Mouse (Mus musculus): Measurements from ENCODE around the gene Ugt1a8.
"Not testable (repeated sequence)": the region's sequence is repeated elsewhere in the genome, so short reads cannot be mapped to it uniquely, and the experiment has no call there.

The Ugt1a8 gene

DNA sequence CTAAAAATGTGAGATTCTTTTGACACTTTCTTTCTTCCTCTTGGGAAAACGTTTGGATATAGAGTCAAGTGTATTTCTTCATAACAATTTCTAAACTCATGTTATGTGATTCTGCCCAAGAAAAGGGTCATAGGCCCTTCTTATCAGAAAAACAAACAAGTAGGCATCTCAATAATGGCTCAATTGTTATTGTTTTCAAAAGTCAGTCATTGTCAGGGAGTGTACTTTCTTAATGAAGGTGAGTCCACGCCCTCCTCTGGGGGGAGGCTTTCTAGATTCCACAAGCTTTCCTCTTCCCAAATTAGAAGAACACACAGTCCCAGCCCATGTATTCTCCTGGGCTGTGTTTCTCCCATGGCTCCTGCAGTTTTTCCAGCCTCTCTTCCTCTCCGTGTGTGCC, at the start of gene Ugt1a8:
TSS of gene Ugt1a8 (plus strand) at position 301 of the 400 bp plus-strand sequence.
- no peak for DNase-seq (ENCODE audit: low read depth)

DNA sequence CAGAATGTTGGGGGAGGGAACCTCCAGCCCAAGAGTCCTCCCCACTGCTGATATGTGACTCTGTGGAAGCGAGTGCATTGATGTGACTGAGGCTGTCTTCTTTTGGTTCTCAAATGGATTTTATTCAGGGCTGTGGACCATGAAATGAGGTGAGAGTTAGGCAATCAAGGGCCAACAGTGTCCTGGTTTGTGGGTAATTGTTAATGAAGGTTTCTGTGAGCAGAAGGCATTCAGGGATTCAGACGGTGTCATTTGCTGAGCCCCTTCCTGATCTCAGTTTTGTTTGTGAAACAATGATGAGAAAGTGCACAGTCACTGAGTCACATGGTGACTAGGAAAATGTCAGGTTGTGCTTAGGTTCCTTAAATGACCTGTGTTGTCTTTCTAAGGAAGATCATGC, 44.6 kb upstream of the Ugt1a8 start:
- DNase-seq (ENCODE audit: low read depth) = not testable (repeated sequence)

DNA sequence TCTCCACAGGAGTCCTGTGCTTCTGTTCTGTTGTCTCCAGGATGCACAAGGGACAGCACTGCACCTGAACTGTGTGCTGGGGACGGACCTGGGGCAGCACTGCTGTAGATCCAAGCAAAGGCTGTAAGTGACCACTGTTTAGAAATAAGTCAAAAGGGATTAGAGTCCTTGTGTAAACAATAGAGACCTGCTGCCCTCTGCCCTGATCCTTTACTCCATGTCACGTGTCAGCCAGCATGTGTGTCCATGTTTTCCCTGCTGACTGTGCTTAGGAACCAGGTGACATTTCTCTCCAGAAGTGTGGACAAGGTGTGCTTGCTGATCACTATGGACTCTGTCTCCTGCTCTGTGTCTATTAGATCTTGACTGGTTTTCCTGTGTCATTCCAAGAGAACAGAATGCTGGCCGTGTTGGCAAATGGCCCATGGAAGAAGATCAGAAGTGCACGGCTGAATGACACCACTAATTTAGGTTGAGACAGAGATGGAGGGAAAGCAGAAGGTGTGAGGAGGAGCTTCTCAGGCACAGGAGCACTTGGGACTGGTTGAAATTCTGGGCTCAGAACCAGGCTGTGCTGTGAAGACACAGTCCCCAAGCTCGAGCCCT, 42.7 kb upstream of the Ugt1a8 start:
- DNase-seq (ENCODE audit: low read depth) = not testable (repeated sequence)

DNA sequence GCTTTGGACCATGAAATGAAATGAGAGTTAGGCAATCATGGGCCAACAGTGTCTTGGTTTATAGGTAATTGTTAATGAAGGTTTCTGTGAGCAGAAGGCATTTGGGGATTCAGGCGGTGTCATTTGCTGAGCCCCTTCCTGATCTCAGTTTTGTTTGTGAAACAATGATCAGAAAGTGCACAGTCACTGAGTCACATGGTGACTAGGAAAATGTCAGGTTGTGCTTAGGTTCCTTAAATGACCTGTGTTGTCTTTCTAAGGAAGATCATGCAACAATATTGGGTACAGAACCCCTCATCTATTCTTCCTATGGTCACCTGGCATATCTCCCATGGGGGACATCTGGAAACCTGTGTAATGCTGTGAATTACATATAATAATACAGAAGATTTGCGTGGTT, 40.2 kb upstream of the Ugt1a8 start:
- DNase-seq (ENCODE audit: low read depth) = not testable (repeated sequence)

DNA sequence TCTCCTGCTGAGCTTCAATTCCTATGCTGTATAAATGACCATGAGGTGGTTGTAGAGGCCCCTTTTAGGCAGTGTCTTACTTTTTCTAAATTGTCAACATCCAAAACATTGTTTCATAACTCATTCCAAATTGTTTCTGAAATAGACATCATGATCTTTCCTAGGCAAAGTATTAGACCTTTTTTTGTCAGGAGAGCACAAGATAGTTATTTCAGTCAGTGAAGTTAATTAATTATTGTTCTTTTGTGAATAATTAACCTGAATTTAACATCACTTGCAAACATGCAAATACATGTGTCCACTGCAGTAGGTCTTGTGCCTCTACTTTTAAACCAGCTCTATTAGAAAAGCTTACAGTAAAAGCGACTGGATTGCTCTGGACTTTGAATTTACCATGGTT, 32.5 kb upstream of the Ugt1a8 start, which contains the start of gene Ugt1a10:
TSS of gene Ugt1a10 (plus strand) at position 301 of the 400 bp plus-strand sequence.
- no peak for DNase-seq (ENCODE audit: low read depth)

DNA sequence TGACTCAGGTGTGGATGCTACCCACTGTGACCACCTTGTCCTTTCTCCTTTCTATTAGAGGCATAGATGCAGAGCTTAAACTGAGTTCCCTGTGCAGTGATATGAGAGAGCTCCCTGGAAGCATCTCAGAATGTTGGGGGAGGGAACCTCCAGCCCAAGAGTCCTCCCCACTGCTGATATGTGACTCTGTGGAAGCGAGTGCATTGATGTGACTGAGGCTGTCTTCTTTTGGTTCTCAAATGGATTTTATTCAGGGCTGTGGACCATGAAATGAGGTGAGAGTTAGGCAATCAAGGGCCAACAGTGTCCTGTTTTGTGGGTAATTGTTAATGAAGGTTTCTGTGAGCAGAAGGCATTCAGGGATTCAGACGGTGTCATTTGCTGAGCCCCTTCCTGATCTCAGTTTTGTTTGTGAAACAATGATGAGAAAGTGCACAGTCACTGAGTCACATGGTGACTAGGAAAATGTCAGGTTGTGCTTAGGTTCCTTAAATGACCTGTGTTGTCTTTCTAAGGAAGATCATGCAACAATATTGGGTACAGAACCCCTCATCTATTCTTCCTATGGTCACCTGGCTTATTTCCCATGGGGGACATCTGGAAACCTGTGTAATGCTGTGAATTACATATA, 21.0 kb upstream of the Ugt1a8 start:
- not testable (repeated sequence) for DNase-seq (ENCODE audit: low read depth)

DNA sequence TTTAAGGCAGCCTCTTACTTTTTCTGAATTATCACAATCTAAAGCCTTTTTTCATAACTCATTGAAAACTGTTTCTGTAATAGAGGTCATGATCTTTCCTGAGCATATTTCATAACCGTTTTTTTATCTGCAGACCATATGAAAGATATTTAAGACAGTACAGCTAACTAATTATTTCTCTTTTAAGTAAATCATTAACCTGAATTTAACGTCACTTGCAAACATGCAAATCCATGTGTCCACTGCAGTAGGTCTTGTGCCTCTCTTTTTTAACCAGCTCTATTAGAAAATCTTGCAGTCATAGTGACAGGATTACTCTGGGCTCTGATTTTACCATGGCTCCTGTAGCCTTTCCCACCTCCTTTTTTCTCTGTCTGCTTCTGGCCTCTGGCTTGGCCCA, 17.1 kb upstream of the Ugt1a8 start, which contains the start of gene Ugt1a9:
TSS of gene Ugt1a9 (plus strand) at position 306 of the 400 bp plus-strand sequence.
- DNase-seq (ENCODE audit: low read depth) = no peak

DNA sequence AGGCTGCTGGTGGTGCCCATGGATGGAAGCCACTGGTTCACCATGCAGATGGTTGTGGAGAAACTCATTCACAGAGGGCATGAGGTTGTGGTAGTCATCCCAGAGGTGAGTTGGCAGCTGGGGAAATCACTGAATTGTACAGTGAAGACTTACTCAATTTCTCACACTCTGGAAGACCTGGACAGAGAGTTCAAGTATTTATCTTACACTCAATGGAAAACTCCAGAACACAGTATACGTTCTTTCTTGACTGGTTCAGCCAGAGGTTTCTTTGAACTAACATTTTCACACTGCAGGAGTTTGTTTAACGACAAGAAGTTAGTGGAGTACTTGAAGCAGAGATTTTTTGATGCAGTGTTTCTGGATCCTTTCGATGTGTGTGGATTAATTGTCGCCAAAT, 16.7 kb upstream of the Ugt1a8 start:
- DNase-seq (ENCODE audit: low read depth) = no peak

DNA sequence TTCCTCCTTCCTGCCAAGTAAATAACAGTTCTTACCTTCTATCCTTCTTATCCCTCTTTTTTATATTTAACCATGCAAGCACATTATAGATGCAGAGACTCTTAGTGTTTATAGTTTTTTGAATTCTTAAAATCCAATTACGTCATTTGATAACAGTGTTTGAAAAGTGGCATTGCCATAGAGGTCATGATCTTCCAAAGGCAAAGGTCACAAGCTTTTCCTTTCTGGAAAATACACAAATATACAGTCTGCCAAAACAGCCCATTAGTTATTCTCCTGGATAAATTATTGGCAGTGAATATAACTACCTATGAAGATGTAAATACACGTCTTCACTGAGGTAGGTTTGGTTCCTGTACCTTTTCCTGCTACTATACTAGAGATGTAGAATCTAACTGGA, 13.1 kb upstream of the Ugt1a8 start:
- no peak for DNase-seq (ENCODE audit: low read depth)

DNA sequence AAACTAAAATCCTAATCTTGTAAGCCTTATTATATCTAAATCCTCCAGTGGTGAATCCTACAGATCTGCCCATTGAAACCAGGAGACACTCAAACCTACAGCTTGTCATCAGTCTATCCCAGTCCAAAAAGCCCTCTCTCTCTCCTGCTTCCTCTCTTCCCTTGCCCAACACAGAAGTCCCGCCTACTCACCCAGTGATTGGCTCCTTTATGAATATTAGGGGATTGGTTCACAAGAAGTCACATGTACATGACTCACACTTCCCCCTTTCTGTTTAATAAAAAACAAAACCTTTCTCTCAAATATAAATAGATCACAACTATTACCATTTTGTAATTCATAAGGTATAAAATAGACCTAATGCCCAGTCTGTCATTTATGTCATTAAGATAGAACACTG, 10.5 kb upstream of the Ugt1a8 start:
- DNase-seq (ENCODE audit: low read depth) = no peak

DNA sequence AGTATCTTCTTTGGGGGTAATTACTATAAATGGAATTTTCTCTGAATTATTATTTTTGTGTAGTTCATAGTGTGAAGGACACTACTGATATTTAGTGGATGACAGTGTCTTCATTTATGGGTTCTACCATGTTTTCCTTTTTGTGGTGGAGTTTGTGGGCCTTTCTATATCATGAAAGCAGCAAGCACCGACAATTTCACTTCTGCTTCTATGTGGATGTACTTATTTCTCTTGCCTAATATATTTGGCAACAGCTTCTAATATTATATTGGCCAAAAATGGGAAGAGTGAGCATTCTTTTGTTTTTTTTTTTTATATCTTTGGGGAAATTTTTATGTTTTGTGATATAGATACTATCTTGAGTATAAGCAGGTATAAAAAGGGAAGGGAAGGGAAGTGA, 5.9 kb upstream of the Ugt1a8 start:
- DNase-seq (ENCODE audit: low read depth) = no peak

DNA sequence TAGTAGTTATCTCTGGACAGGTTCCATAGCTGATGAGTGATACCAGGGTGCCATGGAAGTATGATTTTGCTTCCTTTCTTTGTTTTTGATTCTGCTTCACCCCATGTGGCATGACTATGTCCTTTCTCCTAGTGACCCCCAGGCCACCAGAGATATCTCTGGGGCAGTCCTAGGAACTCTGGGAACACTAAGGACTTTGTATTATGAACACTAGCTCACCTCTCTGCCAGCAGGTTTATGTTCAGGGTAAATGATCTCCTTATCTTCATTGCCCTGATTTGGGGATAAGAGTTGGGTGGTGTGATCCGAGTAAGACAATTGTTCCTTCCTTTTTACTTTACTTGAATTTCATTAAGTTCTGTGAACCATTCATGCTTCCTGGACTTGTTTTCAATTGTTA, 1.5 kb upstream of the Ugt1a8 start:
- no peak for DNase-seq (ENCODE audit: low read depth)

DNA sequence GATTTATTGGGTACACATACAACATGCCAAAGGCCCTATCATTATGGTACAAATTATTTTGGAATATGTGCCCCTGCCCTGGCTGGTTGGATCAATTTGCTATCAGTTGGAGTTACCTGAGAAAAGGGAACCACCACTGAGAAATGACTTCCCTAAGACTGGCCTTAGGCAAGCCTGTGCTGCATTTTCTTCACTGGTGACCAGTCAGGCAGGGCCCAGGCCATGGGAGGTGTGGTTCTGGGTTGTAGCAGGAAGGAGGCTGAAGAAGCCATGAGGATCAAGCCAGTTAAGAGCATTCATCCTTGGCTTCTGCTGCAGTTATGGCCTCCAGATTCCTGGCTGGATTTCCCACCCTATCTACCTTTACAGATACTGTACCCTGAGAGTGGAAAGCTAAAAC, 4.7 kb downstream of the Ugt1a8 start:
- DNase-seq (ENCODE audit: low read depth) = no peak

DNA sequence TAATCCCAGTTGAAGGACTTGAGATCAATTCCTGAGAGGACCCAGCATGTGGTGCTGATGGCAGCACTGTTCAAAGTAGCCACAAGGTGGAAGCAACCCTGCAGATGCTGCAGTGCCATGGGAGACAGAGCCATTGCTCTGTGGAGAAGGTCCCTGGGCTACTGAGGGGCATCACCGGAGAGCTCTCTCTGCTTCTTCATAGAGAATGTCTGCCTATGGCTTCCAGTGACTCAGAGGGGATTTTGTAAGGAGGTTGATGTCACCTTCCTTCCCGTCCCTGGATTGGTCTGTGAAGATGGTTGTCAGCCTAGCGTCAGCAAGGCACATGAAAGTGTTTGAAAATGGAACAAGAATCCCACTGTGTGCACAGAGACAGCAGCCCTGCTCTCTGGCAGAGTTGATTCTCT, 6.7 kb downstream of the Ugt1a8 start:
- DNase-seq (ENCODE audit: low read depth) = not testable (repeated sequence)

DNA sequence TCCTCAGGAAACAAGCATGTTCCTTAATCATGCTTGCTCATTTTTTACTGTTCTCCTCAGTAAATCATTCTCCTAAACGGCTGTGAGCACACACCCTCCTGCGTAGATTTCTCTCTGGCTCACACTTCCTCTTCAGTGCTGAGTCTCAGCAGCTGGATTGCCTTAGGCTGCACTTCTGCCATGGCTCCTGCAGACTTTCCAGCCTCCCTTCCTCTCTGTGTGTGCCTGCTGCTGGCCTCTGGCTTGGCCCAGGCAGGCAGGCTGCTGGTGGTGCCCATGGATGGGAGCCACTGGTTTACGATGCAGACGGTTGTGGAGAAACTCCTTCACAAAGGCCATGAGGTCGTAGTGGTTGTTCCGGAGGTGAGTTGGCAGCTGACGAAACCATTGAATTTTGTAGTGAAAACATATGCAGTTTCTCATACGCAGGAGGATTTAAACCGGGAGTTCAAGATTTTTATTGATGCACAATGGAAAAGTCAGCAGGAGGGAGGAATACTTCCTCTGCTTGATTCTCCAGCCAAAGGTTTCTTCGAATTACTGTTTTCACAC, 7.4 kb downstream of the Ugt1a8 start, which contains the start of gene Ugt1a7c:
TSS of gene Ugt1a7c (plus strand) at position 122 of the 552 bp plus-strand sequence.
- DNase-seq (ENCODE audit: low read depth) = no peak

DNA sequence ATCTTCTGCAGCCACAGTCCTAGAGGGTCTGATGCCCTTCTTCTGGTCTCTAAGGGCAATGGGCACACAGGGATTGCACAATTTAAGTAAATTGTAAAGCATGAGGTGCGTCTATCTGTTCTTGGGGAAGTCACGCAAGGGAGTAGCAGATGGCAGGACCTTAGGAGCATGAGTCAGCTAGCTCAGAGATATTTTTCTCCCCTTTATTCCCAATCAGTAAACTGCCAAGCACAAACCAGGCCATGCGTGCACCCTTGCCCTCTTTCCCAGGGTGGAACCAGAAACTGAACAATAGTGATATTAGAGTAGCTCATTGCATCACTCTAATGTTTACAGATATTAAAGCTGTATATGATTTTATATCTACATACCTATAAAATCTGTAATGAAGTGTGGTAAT, 10.9 kb downstream of the Ugt1a8 start:
- DNase-seq (ENCODE audit: low read depth) = not testable (repeated sequence)

DNA sequence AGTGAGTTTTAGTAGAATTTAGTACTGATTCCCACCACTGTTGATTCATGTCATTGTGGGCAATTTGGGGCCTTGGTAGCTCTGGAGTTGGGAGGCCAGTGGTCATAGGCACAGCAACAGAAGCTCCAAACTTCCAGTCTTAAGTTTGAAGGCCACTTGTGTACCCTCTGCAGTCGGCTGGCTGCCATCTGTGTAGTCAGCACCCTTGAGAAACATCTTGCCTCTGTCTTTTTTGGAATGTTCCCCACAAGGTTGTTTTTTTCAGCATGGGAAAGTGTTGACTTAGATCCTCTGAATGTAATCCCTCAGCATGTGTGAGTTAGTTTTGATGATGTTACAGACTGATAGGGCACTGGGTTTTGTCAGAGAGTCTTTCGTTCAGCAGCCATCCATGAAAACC, 12.1 kb downstream of the Ugt1a8 start:
- not testable (repeated sequence) for DNase-seq (ENCODE audit: low read depth)

DNA sequence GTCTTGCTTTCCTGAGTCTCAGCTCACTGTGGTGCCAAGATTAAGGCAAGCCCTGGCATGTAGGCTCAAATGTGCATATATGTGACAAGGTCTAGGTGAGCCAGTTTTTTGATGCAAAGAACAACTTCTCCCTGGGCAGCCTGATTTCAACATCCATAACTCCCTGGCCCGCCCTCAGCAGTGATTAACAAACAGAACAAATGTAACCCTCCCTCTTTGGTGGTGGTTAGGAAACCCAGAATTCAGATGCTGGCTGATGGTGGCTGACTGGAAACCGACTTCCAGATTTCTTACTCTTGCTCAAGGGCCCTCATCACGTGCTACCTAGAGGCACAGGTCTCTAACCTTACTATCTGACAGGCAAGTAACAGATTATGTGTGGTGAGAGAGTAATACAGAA, 15.4 kb downstream of the Ugt1a8 start, which contains the start of gene Ugt1a6b:
TSS of gene Ugt1a6b (plus strand) at position 234 of the 400 bp plus-strand sequence.
- DNase-seq (ENCODE audit: low read depth) = not testable (repeated sequence)

DNA sequence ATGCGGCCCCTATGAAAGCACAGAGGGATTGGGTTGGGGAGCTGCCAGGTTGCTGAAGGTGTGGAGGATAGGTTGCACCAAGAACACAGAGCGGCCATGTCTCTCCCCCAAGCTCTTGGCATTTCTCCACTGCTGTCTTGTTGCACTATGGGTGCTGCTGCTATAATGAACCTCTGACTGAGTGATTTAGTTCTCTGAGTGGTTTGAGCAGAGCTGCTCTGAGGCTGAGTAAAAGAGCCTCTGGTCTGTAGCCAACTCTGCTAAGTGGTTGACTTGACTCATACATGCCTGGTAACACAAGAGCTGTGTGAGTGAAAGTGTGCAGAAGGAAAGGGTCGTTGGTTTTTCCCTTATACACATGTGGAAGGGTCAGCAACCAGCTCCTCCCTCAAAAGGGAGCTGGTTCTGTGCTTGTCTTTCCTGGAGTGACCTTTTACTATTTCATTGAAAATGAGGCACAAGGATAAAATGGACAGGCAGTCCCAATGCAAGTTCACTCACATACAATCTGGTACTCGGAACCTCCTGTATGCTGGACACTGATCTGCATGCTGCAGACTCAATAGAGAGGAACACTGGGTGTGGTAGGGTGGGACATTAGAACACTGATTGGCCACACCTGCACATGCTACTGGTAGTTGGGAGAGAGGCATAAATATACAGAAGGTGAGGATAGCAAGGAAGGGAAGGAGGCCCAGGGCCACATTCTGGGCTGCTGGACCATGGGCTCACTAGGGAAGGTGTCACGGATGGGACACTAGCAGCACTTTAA, 16.3 kb downstream of the Ugt1a8 start:
- DNase-seq (ENCODE audit: low read depth) = not testable (repeated sequence)

DNA sequence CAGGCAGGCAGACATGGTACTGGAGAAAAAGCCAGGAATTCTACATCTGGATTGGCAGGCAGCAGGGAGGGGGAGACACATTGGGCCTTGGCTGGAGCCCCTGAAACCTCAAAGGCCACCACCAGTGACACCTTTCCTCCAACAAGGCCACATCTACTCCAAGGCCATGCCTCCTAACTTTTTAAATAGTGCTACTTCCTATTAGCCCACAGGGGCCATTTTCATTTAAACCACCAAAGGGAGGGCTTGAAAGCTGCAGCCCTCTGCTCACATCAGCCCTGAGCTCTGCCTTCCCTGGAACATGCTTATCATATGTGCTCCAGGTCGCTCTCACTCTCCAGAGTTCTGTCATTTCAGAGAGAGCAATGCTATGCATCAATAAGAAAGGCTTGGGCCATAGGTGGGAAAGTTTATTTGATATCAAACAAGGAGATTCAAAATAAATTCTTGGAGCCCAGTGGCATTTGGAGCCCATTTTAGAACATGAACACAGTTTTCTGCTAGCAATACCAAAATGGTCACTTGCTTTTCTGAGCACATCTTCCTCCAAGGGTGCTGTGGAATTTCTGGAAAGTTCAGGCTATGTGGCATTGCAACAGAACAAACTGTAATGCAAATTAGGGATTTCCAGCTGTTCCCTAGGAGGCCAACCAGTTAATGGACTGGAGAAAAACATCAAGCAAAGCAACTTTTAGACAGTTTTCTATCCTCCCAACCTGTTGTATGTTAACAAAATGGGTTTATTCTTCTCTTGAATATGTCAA, 17.2 kb downstream of the Ugt1a8 start:
- no peak for DNase-seq (ENCODE audit: low read depth)

DNA sequence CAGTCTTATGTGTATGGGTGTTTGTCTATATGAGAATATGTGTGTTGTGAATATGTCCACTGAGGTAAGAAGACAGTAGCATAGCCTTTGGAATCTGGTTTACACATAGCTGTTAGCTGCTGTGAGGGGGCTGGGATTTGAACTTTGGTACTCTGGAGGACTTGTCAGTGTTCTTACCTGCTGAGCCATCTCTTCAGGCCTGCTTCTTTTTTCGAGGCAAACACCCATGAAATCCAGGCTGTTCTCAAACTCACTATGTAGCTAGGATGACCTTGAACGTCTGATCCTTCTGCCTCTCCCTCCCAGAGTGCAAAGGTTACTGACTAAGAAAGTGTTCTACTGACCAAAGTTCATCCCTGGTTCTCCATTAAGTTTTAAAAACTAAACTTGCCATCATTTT, 18.0 kb downstream of the Ugt1a8 start:
- no peak for DNase-seq (ENCODE audit: low read depth)
